Mouse (Mus musculus): ENCODE data around the gene Pxdc1.

Pxdc1 gene

DNA sequence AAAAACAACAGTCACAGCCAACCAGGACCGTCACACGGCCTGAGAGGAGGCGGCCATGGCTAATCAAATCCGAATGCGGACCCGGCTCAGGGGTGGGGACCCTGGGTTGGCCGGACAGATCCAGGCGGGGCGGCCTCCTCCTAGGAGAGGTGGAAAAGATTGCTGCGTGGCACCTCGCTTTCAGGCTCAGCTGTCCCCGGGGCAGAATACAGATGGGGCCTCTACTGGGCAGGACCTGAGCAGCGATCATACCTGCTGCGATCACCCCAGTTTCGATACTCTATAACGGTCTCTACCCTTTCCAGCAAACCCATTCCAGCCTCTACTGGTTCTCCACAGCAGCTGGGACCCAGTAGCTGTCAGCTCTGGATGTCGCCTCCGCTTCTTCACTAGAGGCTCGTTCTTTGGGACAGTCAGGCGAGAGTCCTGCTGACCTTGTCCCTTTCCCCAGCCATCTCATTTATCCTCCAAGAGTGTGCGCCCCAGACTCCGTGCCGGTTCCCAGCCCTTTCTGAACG, 1.8 kb downstream of the Pxdc1 start:
- in situ Hi-C loops (cut with MboI, MseI), result loop anchor here (5.0 kb wide), 1 partner anchor 206 kb away; no protein-coding TSS in a partner anchor

DNA sequence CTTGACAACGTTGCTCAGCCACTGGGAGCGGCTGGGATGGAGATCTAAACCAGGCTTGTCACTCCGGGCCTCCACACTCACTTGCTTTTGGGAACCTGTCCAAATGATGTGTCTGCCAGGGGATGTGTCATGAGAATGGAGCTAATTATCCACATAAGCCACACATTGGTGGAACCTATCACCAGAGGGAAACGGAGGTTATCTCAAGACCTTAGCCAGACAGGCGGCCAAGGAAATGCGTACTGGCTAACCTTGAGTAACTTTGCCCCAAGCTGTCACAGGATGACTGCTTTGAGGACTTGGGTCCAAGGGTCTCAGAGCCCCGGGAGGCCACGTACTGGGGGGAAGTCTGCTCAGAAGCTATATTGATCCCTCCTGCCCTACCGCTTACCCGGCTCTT, 2.3 kb downstream of the Pxdc1 start:
- in situ Hi-C loops (cut with MboI, MseI), result loop anchor here (5.0 kb wide), 1 partner anchor 206 kb away; no protein-coding TSS in a partner anchor

DNA sequence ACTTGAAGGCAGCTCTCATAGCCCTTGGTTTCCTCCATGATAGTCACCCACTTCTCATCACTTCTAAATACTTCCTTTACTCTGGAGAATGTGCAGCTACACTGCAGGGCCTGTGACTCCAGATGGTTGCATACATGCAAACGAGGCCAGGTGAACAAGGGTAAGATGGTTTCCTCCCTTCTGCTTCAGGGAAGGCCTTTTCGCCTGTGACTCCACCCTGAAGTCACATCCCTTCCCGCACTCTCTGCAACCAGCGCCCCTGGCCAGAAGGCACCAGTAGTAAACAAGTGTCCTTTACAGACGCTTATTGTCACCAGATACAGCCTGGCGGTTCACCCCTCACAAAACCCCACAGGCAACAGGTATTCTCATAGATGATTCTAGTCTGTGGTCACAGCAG, 2.9 kb downstream of the Pxdc1 start:
- in situ Hi-C loops (cut with MboI, MseI), result loop anchor here (5.0 kb wide), 1 partner anchor 207 kb away; no protein-coding TSS in a partner anchor

DNA sequence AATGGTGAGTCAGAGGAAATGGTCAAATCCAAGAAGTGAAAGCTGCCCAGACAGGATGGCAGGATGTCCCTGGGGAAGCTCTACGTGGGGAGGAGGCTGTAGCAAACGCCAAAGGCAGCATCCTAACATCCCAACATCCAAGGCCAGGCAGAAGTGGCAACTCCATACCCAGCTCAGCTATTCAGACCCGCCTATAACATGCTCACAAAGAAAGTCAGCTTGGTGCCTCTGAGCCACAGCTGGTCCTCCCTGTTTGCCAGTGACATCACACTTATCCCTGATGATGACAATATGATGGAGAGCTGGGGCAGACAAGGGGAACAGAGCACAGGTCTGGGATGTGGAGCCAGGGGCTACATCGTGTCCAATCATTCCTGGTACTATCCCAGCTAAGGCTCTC, 5.5 kb downstream of the Pxdc1 start:
- in situ Hi-C loops (cut with MboI, MseI), result loop anchor here (5.0 to 25.0 kb wide), 2 partner anchors 145 to 390 kb away; partner anchors contain the start of gene Eci2

DNA sequence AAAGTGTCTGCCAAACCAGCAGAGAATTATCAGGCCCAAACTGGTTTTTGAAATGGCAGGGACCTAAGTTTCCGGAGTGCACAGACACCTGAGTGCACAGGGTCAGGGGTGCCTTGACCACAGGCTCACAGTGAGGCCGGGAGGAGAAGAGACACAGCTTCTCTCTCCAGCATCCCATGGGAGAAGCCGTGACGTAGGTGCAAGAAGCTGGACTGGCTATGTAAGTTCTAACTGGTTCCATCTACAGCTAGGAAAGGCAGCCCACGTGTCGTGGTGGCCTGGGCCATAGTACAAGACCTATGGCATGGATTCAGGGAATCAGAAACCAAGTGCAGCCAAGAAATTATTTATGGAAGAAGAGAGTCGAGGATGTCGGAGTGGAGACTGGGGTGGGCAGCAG, 6.1 kb downstream of the Pxdc1 start:
- in situ Hi-C loops (cut with MboI, MseI), result loop anchor here (5.0 to 25.0 kb wide), 2 partner anchors 145 to 390 kb away; partner anchors contain the start of gene Eci2

DNA sequence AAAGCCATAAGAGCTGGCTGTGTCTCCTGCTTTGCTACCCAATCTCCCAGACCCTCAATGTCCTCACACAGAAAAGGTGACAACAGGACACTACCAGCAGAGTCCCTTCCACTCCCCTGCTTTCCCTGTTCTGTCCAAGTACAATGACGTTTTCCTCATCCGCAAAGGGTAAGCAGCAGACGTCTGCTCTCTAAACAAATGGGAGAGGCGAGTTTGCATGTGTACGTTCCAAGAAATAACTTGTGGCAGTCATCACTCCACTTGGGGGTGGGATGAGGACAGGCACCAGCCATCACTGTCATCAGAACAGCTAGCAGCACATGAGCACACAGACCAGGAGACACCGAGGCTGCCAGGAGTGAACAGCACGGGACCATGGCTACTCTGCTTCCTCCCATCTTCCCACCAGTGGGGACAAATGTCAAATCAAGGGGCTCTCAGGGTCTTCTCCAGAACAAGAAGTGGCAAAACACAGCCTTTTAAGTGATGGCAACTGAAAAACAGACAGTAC, 7.0 kb downstream of the Pxdc1 start:
- in situ Hi-C loops (cut with MboI, MseI), result loop anchor here (5.0 to 25.0 kb wide), 2 partner anchors 146 to 391 kb away; partner anchors contain the start of gene Eci2

DNA sequence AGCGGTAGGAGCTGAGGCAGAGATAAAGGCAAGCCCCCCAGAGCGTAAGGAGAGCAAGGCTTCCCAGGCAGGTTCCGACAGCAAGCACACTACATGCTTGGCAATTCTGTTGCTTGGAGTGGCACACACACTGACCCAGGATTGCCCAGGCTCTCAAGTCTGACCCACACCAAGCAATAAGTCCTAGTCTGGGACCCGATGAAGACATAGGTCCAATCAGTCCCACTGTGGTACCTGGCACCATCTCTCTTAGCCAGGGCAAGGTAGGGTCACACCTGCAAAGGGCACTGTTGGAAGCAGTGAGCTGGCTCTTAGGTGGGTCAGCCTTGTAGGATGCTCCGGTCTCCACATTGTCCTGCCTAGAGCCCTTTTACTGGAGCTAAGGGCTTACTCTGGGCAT, 7.8 kb downstream of the Pxdc1 start:
- in situ Hi-C loops (cut with MboI, MseI), result loop anchor here (5.0 to 25.0 kb wide), 2 partner anchors 147 to 392 kb away; partner anchors contain the start of gene Eci2

DNA sequence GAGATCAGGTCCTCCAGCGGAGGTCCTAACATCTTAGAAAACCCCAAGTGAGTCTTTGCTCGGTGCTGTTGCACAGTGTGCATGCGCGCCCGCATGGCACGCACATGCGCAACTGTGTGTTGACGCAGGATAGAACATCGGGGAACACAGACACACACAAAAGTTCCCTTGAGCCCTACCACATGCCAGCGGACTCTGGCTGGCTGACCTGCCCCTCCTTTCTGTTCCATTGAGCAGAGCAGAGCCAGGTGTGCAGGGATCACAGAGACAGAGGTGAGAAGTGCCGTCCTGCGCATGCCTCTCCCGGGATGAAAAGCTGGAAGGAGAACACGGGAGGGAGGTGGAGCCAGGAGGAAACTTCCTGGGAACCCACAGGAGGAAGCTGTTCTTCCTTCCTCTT, 8.9 kb downstream of the Pxdc1 start:
- in situ Hi-C loops (cut with MboI, MseI), result loop anchor here (25.0 kb wide), 1 partner anchor 393 kb away; the partner anchor contains the start of gene Eci2

DNA sequence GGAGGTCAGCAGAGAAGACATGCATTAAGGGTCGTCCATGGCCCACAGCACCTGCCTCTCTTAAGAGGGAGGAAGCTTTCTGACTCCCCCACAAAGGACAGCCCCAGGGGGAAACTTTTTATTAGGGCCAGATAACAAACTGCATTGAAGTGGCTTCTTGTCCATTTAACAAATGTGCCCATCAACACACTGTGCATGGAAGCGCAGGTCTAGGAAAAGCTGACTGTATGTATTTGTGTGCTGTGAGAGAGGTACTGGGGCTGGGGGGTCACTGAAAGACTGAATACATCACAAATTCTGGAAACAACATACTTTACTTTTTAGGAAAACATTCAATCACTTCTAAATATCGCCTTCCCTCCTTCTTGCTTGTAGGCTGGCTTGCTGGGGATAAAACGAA, 9.4 kb downstream of the Pxdc1 start:
- in situ Hi-C loops (cut with MboI, MseI), result loop anchor here (25.0 kb wide), 1 partner anchor 393 kb away; the partner anchor contains the start of gene Eci2

DNA sequence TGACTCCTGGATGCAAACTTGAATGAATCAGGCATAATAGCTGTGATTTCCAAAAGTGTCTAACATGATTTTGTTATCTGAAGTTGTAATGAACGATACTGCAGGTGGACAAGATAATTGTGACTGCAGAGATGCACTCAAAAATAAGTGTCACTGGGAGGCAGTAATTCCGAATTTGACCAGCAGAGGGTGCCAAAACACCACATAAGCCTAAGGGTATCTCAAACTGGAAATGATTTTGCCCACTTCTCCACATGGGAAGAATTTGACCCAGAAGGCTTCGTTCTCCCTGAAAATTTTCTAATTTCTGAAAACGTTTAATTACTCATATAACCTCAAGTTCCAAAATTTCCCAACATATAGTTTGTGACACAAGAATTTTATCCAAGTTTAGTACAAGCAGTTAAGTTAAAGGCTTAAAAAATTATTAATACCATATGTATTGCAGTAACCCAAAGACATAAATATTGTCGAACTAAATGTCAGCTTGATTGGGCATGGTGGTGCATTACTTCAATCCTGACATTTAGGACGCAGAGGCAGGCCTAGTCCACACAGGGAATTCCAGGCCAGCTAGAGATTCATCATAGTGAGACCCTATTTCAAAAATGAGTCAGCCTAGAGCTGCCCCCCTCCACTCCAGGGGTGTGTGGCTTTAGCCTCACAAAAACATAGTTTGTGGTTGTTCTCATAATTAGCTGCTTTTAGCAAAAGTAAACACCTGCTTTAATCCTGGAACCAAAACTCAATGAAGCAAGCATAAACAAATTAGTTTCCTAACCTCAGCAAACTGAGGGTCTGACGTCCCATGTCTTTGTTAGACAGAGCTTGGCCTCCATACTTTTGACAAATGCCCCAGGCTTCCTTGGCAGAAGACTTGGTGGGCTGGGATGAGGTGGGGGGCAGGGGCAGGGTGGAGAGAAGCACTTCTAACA, 10.1 kb downstream of the Pxdc1 start:
- in situ Hi-C loops (cut with MboI, MseI), result loop anchor here (25.0 kb wide), 1 partner anchor 394 kb away; the partner anchor contains the start of gene Eci2

DNA sequence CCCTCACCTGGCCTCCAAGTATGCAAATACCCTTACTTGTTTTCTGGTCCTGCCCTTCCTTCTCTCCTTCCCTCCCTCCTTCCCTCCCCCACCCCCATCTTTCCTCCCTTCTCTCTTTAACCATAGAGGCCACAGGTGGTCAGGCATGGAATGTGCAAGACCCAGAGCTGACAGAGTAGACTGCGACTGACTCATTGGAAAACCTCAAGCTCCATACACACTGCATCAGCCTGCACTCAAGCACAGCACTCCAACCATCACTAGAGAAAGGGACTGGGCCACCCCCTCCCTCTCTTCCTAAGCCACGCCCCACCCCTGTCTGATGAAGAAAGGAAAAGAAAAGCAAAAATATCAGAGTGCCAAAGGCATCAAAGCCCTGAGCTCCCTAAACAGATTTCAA, 12.2 kb downstream of the Pxdc1 start:
- in situ Hi-C loops (cut with MboI, MseI), result loop anchor here (25.0 kb wide), 1 partner anchor 396 kb away; the partner anchor contains the start of gene Eci2

DNA sequence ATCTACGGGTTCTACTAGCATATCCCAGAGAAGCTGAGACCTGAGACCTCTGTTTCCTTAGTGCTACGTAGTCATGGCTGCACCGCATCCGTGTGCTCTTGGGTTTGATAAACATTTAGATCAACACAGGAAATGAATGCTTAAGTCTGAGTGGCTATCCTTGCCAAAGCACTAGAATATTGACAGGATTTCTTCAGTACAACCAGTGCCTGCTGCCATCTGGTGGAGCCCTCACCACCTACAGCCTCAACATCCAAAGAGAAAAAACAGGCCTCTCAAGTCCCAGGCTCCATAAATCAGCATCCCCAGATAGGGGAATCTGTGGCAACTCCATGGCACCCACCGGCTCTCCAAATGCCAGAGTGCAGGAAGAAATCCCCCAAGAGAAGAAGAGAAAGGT, 17.3 kb downstream of the Pxdc1 start:
- in situ Hi-C loops (cut with MboI, MseI), result loop anchor here (25.0 kb wide), 1 partner anchor 401 kb away; the partner anchor contains the start of gene Eci2

DNA sequence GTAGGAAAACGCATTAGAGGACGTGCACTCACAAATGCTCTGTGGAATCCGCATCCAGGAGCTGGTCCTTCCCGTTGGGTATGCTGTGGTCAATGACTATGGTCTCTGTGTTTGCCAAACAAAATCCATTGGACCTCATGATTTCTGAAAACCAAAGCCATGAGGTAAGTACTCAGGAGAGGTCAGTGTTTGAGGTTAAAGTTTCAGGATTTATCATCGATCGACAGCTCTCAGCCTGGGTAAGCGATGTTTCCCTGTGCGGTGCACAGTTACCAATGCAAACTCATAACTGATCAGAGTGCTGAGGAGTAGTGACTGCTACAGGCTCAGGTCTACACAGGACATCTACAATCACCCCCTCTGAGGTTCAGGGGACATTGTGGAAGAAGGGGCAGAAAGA, 23.0 kb downstream of the Pxdc1 start:
- in situ Hi-C loops (cut with MboI, MseI), result loop anchor here (5.0 to 25.0 kb wide), 3 partner anchors 407 to 583 kb away; partner anchors contain the start of gene Eci2

DNA sequence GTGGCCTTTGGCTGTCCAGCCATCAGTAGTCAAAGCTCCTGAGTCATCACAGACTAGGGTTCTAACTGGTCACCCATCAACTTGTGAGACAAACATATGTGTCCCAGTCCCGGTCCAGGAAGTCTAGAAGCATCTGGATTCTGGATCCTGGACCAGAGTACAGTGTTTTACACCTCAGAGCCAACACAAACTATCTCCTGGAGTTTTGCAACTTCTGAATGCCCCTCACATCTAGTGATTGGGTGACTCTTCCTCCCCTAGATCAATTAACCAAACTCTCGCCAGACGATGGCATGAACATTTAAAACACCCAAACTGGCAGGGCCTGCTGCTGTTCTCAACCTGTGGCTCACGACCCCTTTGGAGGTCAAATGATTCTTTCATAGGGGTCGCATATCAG, 23.5 kb downstream of the Pxdc1 start:
- in situ Hi-C loops (cut with MboI, MseI), result loop anchor here (5.0 to 25.0 kb wide), 3 partner anchors 408 to 582 kb away; partner anchors contain the start of gene Eci2

DNA sequence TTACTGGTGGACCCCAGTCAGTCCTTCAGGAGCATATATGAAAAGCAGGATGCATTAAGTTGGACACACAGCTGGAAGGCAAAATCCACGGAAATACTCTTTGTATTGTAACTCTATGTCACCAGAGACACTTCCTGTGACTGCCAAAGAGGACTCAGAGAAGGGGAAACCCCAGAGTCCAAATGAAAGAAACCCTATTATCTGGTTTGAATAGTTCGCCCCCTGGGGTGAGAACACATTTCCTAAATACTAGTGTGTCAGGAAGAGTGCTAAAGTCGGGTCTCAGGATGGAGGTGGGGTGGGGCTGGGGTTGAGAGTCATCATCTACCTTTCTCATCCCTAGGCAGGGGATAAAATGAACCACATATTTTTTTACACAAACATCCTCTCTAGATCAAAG, 25.8 kb downstream of the Pxdc1 start:
- in situ Hi-C loops (cut with MboI, MseI), result loop anchor here (25.0 kb wide), 1 partner anchor 410 kb away; the partner anchor contains the start of gene Eci2

DNA sequence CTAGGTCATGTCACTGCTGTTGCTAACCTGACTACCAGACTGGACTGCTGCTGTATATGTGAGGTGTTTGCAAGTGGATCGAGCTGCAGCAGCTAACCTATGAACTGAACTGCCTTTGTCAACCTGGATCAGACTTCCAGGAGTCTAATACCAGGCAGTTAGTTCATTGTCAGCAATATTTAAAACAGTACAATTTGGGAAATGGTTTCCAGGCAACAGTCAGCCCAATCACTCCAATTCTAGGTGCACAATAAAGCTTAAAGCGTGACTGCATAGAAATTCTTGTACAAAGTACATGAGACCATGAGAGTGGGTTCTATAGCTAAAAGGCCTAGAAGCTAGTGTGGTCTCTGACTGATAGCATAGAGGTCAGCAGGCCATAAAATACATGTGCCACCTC, 28.9 kb downstream of the Pxdc1 start:
- in situ Hi-C loops (cut with MboI, MseI), result no loop called here

DNA sequence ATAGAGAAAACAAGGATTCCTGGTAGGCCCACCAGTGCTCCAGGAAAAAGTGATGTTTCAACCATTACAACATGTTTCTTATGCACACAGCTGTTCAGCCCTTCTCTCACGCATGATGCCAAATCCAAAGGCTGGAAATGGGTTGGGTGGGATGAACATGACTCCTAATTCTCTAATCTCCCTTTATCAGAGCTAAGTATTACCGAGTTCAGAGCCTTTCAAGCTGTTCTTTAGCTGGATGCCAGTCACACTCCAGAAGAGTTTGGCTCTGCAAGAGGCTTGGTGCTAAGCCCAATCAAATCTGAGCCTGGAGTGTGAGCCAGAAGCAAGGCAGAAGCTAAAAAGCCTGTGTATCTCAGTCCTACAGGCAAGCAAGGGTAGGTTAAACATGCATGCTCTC, 40.9 kb downstream of the Pxdc1 start:
- in situ Hi-C loops (cut with MboI, MseI), result no loop called here

DNA sequence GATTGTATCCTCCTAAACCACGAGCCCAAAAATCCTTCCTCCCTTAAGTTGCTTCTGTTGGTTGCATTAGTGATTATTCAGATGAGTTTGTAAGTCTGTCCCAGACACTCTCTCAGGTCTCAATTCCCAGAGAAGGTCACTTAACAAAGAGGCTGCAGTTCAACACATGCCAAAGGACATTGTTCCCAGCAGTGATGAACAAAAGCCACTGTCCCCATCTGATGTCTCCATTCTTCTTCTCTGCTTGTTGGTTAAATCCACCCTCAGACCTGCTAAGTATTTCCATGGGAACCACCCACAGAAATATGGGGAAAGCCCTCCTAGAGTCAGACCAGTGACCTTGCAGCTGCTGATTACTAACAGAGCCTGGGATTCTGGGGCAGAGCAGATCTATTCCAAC, 43.6 kb downstream of the Pxdc1 start:
- in situ Hi-C loops (cut with MboI, MseI), result no loop called here

DNA sequence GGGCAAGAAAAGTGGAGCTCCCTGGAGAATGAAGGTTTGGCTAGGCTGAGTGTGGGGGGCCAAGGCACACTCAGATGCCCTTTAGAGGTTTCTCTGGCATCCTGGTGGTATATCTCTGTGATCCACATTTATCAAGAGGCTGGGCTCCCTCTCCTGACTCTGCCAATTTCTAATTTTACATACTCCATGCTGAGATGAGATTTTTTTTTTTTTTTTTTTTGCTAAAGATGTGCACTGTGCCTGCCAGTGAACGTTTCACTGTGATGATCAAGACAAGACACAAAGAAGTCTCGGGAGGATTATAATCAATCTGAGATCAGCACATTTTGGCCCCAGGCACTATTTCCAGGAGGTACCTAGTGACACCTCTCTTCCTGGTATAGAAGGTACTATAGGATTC, 46.2 kb downstream of the Pxdc1 start:
- in situ Hi-C loops (cut with MboI, MseI), result no loop called here

DNA sequence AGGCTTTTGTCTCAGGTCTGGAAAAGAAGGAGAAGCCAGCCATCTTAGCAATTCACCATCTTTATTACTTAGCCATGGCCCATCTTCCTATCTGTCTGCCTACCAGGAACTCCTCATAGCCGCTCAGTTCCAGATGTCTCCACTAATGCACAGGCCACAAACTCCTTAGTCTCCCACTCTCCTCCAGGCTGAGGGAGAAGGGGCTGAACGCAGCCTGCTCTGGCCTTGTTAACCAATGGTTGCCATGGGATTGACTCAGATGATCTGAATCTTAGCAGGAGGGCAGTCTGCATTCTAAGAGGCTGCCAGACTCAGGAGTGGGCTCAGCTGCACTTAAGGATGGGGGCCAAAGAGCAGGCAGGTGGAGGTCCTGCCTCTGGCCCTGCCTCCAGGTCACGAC, 47.4 kb downstream of the Pxdc1 start:
- in situ Hi-C loops (cut with MboI, MseI), result no loop called here

DNA sequence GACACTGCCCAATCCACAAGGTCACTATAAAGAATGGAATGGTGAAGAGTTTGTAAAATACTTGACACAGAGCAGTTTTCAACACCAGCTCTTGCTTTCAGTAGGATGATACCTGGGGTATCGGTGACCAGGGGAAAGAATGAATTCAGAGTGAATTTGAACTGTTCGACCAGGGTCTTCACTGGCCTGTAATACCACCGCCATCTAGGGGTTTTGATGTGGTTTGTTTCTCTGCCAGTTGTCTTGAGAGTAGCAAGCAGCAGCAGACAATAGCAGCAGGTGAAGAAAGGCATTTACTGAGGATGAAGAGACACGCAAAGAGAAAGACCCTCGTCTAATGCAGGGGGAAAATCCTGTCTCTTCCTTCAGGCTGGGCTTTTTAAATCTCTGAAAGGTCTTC, 48.1 kb downstream of the Pxdc1 start:
- in situ Hi-C loops (cut with MboI, MseI), result no loop called here

DNA sequence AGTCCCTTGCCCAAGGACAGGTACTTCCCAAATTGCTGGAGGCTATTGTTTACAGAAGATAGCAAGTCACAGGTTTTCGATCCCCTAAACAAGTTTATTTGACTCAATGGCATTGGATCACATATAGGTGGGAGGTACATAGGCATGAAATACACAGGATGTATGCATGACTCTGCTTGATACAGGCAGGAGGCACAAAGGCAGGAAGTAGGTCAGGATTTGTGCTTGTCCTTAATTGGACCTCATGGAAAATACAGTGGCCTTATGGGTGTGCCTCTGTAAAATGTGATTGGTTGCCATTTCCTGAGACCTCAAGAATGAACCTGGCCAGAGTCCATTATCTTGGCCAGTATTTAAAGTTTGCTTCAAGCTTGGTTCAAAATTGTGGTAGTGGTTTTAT, 48.9 kb downstream of the Pxdc1 start:
- in situ Hi-C loops (cut with MboI, MseI), result no loop called here
